In genomic region chr6:118719486-118719885, GRCm38 (mm10) we compare ENCODE assay signal across 28 mouse cellular contexts.
DNase-seq lines count a peak whose midpoint lies in the region; ATAC-seq lines count a peak whose summit lies in the region.
"Had no signal": no experiment of that assay in that cellular context is flagged by ENCODE, and none has a peak within 500 bp of the region (broad histone marks: within the 10 kb centered on the region; RNA-seq: fewer than 3 reads in every experiment).

No protein-coding gene starts in this region.

- H3K27me3 ChIP-seq in heart, embryonic 12.5 days (replicated peaks), result no peaks in the 10 kb centered on the region
- H3K27me3 ChIP-seq in lung, embryonic 15.5 days, result no peaks in the 10 kb centered on the region
- H3K27me3 ChIP-seq: embryonic facial prominence, embryonic 12.5 days; heart, embryonic 13.5 days; hindbrain, embryonic 12.5 days; limb, embryonic 15.5 days; neural tube, embryonic 13.5 days; Patski had no signal

- no peaks in the 10 kb centered on the region for H3K9me3 ChIP-seq in heart, embryonic 12.5 days (replicated peaks)
- H3K9me3 ChIP-seq in lung, embryonic 15.5 days, result no peaks in the 10 kb centered on the region
- H3K9me3 ChIP-seq: embryonic facial prominence, embryonic 12.5 days; forebrain, embryonic 10.5 days; heart, embryonic 13.5 days; hindbrain, embryonic 12.5 days; limb, embryonic 15.5 days; liver, embryonic 13.5 days; neural tube, embryonic 13.5 days had no signal

- no peak overlapping the region for H3K4me2 ChIP-seq in heart, embryonic 12.5 days
- H3K4me2 ChIP-seq in lung, embryonic 15.5 days, result no peak overlapping the region
- H3K4me2 ChIP-seq: embryonic facial prominence, embryonic 12.5 days; heart, embryonic 13.5 days; hindbrain, embryonic 12.5 days; limb, embryonic 15.5 days; liver, embryonic 13.5 days; midbrain, embryonic 11.5 days; neural tube, embryonic 13.5 days had no signal

- peaks cover 37% of the 10 kb centered on the region for H3K36me3 ChIP-seq in heart, embryonic 12.5 days
- no peaks in the 10 kb centered on the region for H3K36me3 ChIP-seq in lung, embryonic 15.5 days
- H3K36me3 ChIP-seq: embryonic facial prominence, embryonic 12.5 days; forebrain, embryonic 10.5 days; hindbrain, embryonic 12.5 days; limb, embryonic 15.5 days; liver, embryonic 13.5 days; neural tube, embryonic 13.5 days had no signal

- WGBS in heart, embryonic 12.5 days, result 95% methylated on average over 1 of the region's 1 CpGs
- WGBS in lung, embryonic 15.5 days, result 48% methylated on average over 1 of the region's 1 CpGs

- DNase-seq in heart, postnatal 4 days, result peak; percentile 32
- DNase-seq in lung, postnatal 4 days, result no peak
- peak; percentile 22 for DNase-seq in Muller cell, postnatal 12 days (ENCODE audit: inconsistent ontology term)
- DNase-seq in adipocyte (ENCODE audit: low spot score), result peak; percentile 77
- DNase-seq: adrenal gland, postnatal 25 days; cerebellum, postnatal 36 days; embryo, embryonic 11 days; gastrocnemius, adult 2 months; gastrocnemius, postnatal 36 days; heart, adult 2 months; kidney, adult 18-20 months; kidney, postnatal 36 days; liver, embryonic 13.5 days; lung, postnatal 10 days; thymus, postnatal 4 days had no signal

- no peak overlapping the region for H3K27ac ChIP-seq in heart, embryonic 12.5 days (ENCODE audit: poor library complexity, severe bottlenecking)
- H3K27ac ChIP-seq in lung, embryonic 15.5 days, result no peak overlapping the region
- H3K27ac ChIP-seq: embryonic facial prominence, embryonic 12.5 days; forebrain, embryonic 10.5 days; gastrocnemius, adult 2 months; heart, adult 2 months; heart, embryonic 13.5 days; hindbrain, embryonic 12.5 days; layer of hippocampus, adult 2 months; limb, embryonic 15.5 days; liver, embryonic 13.5 days; neural tube, embryonic 13.5 days had no signal

- H3K4me3 ChIP-seq in heart, embryonic 12.5 days, result no peak overlapping the region
- no peak overlapping the region for H3K4me3 ChIP-seq in lung, embryonic 15.5 days
- H3K4me3 ChIP-seq: embryonic facial prominence, embryonic 12.5 days; forebrain, embryonic 10.5 days; gastrocnemius, adult 2 months; heart, adult 2 months; heart, embryonic 13.5 days; hindbrain, embryonic 12.5 days; layer of hippocampus, adult 2 months; limb, embryonic 15.5 days; liver, embryonic 13.5 days; neural tube, embryonic 13.5 days had no signal

- ATAC-seq in heart, embryonic 12.5 days (ENCODE audit: insufficient number of reproducible peaks, low FRiP score), result no peak
- ATAC-seq in lung, embryonic 15.5 days (ENCODE audit: borderline replicate concordance, extremely low read depth, low FRiP score, low TSS enrichment), result 0 out of 2 replicates have a peak, but pooled peaks have one; percentile 52
- ATAC-seq in inflammation-experienced regulatory T-cells, adult 6 months, result no peak
- ATAC-seq: forebrain, embryonic 16.5 days; Patski had no signal

- no peak overlapping the region for H3K9ac ChIP-seq in heart, embryonic 12.5 days
- no peak overlapping the region for H3K9ac ChIP-seq in lung, embryonic 15.5 days
- H3K9ac ChIP-seq: embryonic facial prominence, embryonic 12.5 days; heart, embryonic 13.5 days; hindbrain, embryonic 12.5 days; limb, embryonic 15.5 days; liver, embryonic 13.5 days; neural tube, embryonic 13.5 days had no signal

- H3K4me1 ChIP-seq in heart, embryonic 12.5 days (replicated peaks), result peaks cover 10% of the 10 kb centered on the region
- peaks cover 15% of the 10 kb centered on the region for H3K4me1 ChIP-seq in lung, embryonic 15.5 days
- H3K4me1 ChIP-seq: liver, embryonic 13.5 days had no signal

Comparison
In these comparisons a context has a peak if more than half of its experiments do, and no peak if none do; other contexts are left out.
1. DNase-seq: peak in heart, postnatal 4 days (single experiment), Muller cell, postnatal 12 days (single experiment) and adipocyte (single experiment); none in lung, postnatal 4 days (0 of 2).